ENCODE assay signal across 10 mouse cellular contexts in the genomic region with DNA sequence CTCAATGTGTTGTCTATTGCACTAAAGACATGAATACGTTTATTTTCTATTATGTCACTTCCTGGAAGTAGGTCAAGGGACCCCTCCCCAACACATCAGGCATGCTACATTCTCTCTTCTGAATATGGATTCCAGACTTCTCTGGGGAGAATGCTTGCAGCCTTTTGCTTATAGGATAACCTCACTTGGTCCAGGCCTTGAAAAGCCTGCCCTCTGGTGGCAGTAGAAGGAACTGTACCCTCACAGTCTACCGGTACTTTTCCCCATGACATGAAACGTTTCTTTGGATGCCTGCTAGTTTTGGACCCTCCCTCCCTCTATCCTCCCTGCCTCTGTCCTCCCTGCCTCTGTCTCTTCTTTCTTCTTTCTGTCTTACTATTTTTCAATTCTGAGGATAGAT. TPM values are rescaled to one million over a fixed set of nuclear protein-coding genes. Genes with fewer than 3 reads are reported as not detected.
DNase-seq lines count a peak whose midpoint lies in the region; ATAC-seq and TF ChIP-seq lines count a peak whose summit lies in the region.
"Had no signal": no experiment of that assay in that cellular context is flagged by ENCODE, and none has a peak within 500 bp of the region (broad histone marks: within the 10 kb centered on the region; RNA-seq: fewer than 3 reads in every experiment).

No protein-coding gene starts in this region.

- peak; percentile 86; the same call in 1 of the 2 replicates for TF ChIP-seq CTCF in brain, embryonic 14.5 days (IDR thresholded peaks at IDR 0.05; ENCODE audit: borderline replicate concordance, extremely low read depth, insufficient read depth, insufficient read length)

- no peak overlapping the region for H3K27ac ChIP-seq in liver, embryonic 11.5 days (ENCODE audit: low read depth, low read length)
- H3K27ac ChIP-seq in neural tube, embryonic 11.5 days (ENCODE audit: low read depth, low read length) = no peak overlapping the region
- H3K27ac ChIP-seq: embryonic facial prominence, embryonic 13.5 days had no signal

- no peak overlapping the region for H3K4me2 ChIP-seq in liver, embryonic 11.5 days
- H3K4me2 ChIP-seq in neural tube, embryonic 11.5 days (ENCODE audit: low read depth) = no peak overlapping the region
- H3K4me2 ChIP-seq: embryonic facial prominence, embryonic 13.5 days had no signal

- no peak for ATAC-seq in liver, embryonic 11.5 days (replicated peaks; ENCODE audit: low FRiP score)
- peak; percentile 55; the same call in 1 of the 2 replicates for ATAC-seq in neural tube, embryonic 11.5 days (ENCODE audit: insufficient read depth, low FRiP score, low TSS enrichment)

- H3K27me3 ChIP-seq in liver, embryonic 11.5 days (replicated peaks; ENCODE audit: control insufficient read depth, insufficient read depth, low read length) = no peaks in the 10 kb centered on the region
- H3K27me3 ChIP-seq in neural tube, embryonic 11.5 days (ENCODE audit: control insufficient read depth, insufficient read depth, low read length) = no peaks in the 10 kb centered on the region
- H3K27me3 ChIP-seq: embryonic facial prominence, embryonic 13.5 days had no signal

- H3K9me3 ChIP-seq in liver, embryonic 11.5 days (ENCODE audit: control insufficient read depth, low read length) = no peaks in the 10 kb centered on the region
- no peaks in the 10 kb centered on the region for H3K9me3 ChIP-seq in neural tube, embryonic 11.5 days (ENCODE audit: control insufficient read depth, low read length)

- peak; percentile 69 for DNase-seq in liver
- DNase-seq in liver, embryonic 11.5 days (ENCODE audit: low spot score) = no peak
- DNase-seq in brain, embryonic 14.5 days (ENCODE audit: low read depth) = peak; percentile 74
- DNase-seq in forelimb bud, embryonic 11.5 days (ENCODE audit: low read depth, low spot score) = peak; percentile 76
- peak; percentile 54 for DNase-seq in kidney, adult 11 months
- peak; percentile 67 to 73 for DNase-seq in left cerebral cortex, postnatal 36 days (ENCODE audit: low spot score in 2 of 2)
- peak; percentile 61 for DNase-seq in neural tube, embryonic 11.5 days (ENCODE audit: low spot score)
- DNase-seq in thymus, adult 18-20 months = peak; percentile 24 to 27

- intact Hi-C loops in left cerebral cortex, postnatal 36 days (cut with DNase I) = loop anchor here (5.0 kb wide), 2 partner anchors 64 to 114 kb away; no protein-coding TSS in a partner anchor

- H3K9ac ChIP-seq in liver, embryonic 11.5 days (ENCODE audit: low read depth, low read length) = no peak overlapping the region
- H3K9ac ChIP-seq in neural tube, embryonic 11.5 days (ENCODE audit: low read length) = no peak overlapping the region
- H3K9ac ChIP-seq: embryonic facial prominence, embryonic 13.5 days had no signal

- H3K36me3 ChIP-seq in liver, embryonic 11.5 days (ENCODE audit: control insufficient read depth, insufficient read depth, low read length) = no peaks in the 10 kb centered on the region
- H3K36me3 ChIP-seq in neural tube, embryonic 11.5 days (ENCODE audit: control insufficient read depth, insufficient read depth, low read length) = no peaks in the 10 kb centered on the region
- H3K36me3 ChIP-seq: embryonic facial prominence, embryonic 13.5 days had no signal

- H3K4me3 ChIP-seq in liver, embryonic 11.5 days (ENCODE audit: low read depth, low read length) = no peak overlapping the region
- H3K4me3 ChIP-seq in neural tube, embryonic 11.5 days (ENCODE audit: low read depth, low read length) = no peak overlapping the region
- H3K4me3 ChIP-seq: embryonic facial prominence, embryonic 13.5 days had no signal

- no peak for TF ChIP-seq POLR2A in brain, embryonic 14.5 days (IDR thresholded peaks at IDR 0.05; ENCODE audit: borderline replicate concordance, extremely low read depth, insufficient read depth, insufficient read length, poor library complexity, severe bottlenecking)

- 6% methylated on average over 3 of the region's 3 CpGs for WGBS in liver, embryonic 11.5 days
- WGBS in neural tube, embryonic 11.5 days = 0% methylated on average over 3 of the region's 3 CpGs

- H3K4me1 ChIP-seq in liver, embryonic 11.5 days (replicated peaks; ENCODE audit: control insufficient read depth, insufficient read depth, low read length) = no peaks in the 10 kb centered on the region
- H3K4me1 ChIP-seq in neural tube, embryonic 11.5 days (ENCODE audit: control insufficient read depth, insufficient read depth, low read length) = no peaks in the 10 kb centered on the region
- H3K4me1 ChIP-seq: embryonic facial prominence, embryonic 13.5 days had no signal

RNA-seq across cellular contexts. Expression of gene Wfdc2, which starts 31.0 kb away (rescaled TPM):
- polyA plus RNA-seq in liver, embryonic 11.5 days (2014; fragmentation: Nextera tagmentation; extraction: Ambion mirVana) = 8.2 and 9.1 TPM in 2 replicates
- polyA plus RNA-seq in brain, embryonic 14.5 days (2012; rRNA removed) = 3.9 and 5.3 TPM in 2 replicates
- not detected for total RNA-seq in left cerebral cortex, postnatal 36 days (2021)
- 8.4 and 13.8 TPM in 2 replicates for polyA plus RNA-seq in neural tube, embryonic 11.5 days (2014; fragmentation: Nextera tagmentation; extraction: Ambion mirVana)

RNA-seq across cellular contexts. Expression of gene Pigt, which starts 33.8 kb away (rescaled TPM):
- polyA plus RNA-seq in liver, embryonic 11.5 days (2014; fragmentation: Nextera tagmentation; extraction: Ambion mirVana) = 52.1 and 58.7 TPM in 2 replicates
- 109 and 155 TPM in 2 replicates for polyA plus RNA-seq in brain, embryonic 14.5 days (2012; rRNA removed)
- total RNA-seq in left cerebral cortex, postnatal 36 days (2021) = 10 to 100 TPM; 88.7 to 98.5 TPM
- 55.0 and 57.4 TPM in 2 replicates for polyA plus RNA-seq in neural tube, embryonic 11.5 days (2014; fragmentation: Nextera tagmentation; extraction: Ambion mirVana)

RNA-seq across cellular contexts. Expression of gene Spint3, which starts 42.1 kb away (rescaled TPM):
- not detected in 2 replicates for polyA plus RNA-seq in liver, embryonic 11.5 days (2014; fragmentation: Nextera tagmentation; extraction: Ambion mirVana)
- not detected in 2 replicates for polyA plus RNA-seq in brain, embryonic 14.5 days (2012; rRNA removed)
- total RNA-seq in left cerebral cortex, postnatal 36 days (2021) = not detected
- polyA plus RNA-seq in neural tube, embryonic 11.5 days (2014; fragmentation: Nextera tagmentation; extraction: Ambion mirVana) = not detected in 2 replicates
- polyA plus RNA-seq: embryonic facial prominence, embryonic 13.5 days; stomach, embryonic 14.5 days had no signal

RNA-seq across cellular contexts. Expression of gene Dbndd2, which starts 45.3 kb away (rescaled TPM):
- polyA plus RNA-seq in liver, embryonic 11.5 days (2014; fragmentation: Nextera tagmentation; extraction: Ambion mirVana) = 2.1 TPM in 2 replicates
- polyA plus RNA-seq in brain, embryonic 14.5 days (2012; rRNA removed) = 11.4 and 13.1 TPM in 2 replicates
- 100 to 1,000 TPM; 112 to 126 TPM for total RNA-seq in left cerebral cortex, postnatal 36 days (2021)
- polyA plus RNA-seq in neural tube, embryonic 11.5 days (2014; fragmentation: Nextera tagmentation; extraction: Ambion mirVana) = 3.5 and 4.5 TPM in 2 replicates

RNA-seq across cellular contexts. Expression of gene Wfdc6a, which starts 54.1 kb away (rescaled TPM):
- polyA plus RNA-seq in liver, embryonic 11.5 days (2014; fragmentation: Nextera tagmentation; extraction: Ambion mirVana) = not detected in 2 replicates
- polyA plus RNA-seq in brain, embryonic 14.5 days (2012; rRNA removed) = not detected in 2 replicates
- not detected for total RNA-seq in left cerebral cortex, postnatal 36 days (2021)
- polyA plus RNA-seq in neural tube, embryonic 11.5 days (2014; fragmentation: Nextera tagmentation; extraction: Ambion mirVana) = not detected in 2 replicates
- polyA plus RNA-seq: embryonic facial prominence, embryonic 13.5 days had no signal
